In the genomic region with DNA sequence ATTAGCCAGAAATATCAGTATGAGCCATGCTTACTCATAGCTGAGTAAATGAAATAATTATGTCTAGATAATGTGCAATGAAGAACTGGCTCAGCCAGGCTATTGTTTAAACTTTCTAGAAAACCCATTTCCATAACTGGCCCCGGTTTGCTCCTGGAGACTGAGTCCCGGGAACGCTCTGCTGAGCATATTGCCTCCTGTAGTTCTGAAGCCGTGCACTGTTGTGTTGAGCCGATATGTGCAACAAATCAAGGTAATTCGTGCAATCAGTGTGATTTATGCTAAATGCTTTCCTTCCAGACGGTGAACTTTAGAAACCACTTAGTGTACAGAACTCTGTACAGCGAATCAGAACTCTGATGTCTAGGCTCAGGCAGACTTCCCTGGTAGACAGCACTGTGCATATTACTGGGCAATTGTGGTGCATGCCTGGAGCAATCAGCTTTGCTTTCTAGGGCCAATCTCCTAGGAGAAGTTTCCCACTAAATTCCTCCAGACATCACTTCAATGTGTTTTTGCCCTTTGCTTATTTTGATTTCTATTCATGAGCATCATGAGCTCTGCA, we compare ENCODE assay signal across 17 mouse cellular contexts. TPM values are rescaled to one million over a fixed set of nuclear protein-coding genes. Genes with fewer than 3 reads are reported as not detected.
DNase-seq lines count a peak whose midpoint lies in the region; ATAC-seq and TF ChIP-seq lines count a peak whose summit lies in the region.
"Had no signal": no experiment of that assay in that cellular context is flagged by ENCODE, and none has a peak within 500 bp of the region (broad histone marks: within the 10 kb centered on the region; RNA-seq: fewer than 3 reads in every experiment).

No protein-coding gene starts in this region.

- H3K4me2 ChIP-seq in forebrain, postnatal 0 days (ENCODE audit: low read depth) = no peak overlapping the region
- no peak overlapping the region for H3K4me2 ChIP-seq in forebrain, embryonic 14.5 days (ENCODE audit: low read length)
- H3K4me2 ChIP-seq in neural tube, embryonic 13.5 days = no peak overlapping the region
- H3K4me2 ChIP-seq in neural tube, embryonic 14.5 days (ENCODE audit: low read depth, low read length) = no peak overlapping the region
- H3K4me2 ChIP-seq: heart, embryonic 11.5 days; hindbrain, embryonic 14.5 days; intestine, embryonic 15.5 days had no signal

- no peak for TF ChIP-seq CTCF in forebrain, postnatal 0 days (IDR thresholded peaks at IDR 0.05; ENCODE audit: low read depth)

- H3K36me3 ChIP-seq in forebrain, postnatal 0 days (ENCODE audit: insufficient read depth) = no peaks in the 10 kb centered on the region
- no peaks in the 10 kb centered on the region for H3K36me3 ChIP-seq in forebrain, embryonic 14.5 days (ENCODE audit: control insufficient read depth, insufficient read depth, low read length)
- H3K36me3 ChIP-seq in neural tube, embryonic 13.5 days = no peaks in the 10 kb centered on the region
- no peaks in the 10 kb centered on the region for H3K36me3 ChIP-seq in neural tube, embryonic 14.5 days (ENCODE audit: control insufficient read depth, insufficient read depth, low read length)
- H3K36me3 ChIP-seq: hindbrain, embryonic 10.5 days; intestine, embryonic 15.5 days had no signal

- ATAC-seq in forebrain, postnatal 0 days = peak; percentile 63
- no peak for ATAC-seq in forebrain, embryonic 14.5 days
- peak; percentile 77 for ATAC-seq in neural tube, embryonic 13.5 days (ENCODE audit: low read depth)
- peak; percentile 63; the same call in 1 of the 2 replicates for ATAC-seq in neural tube, embryonic 14.5 days (ENCODE audit: low read depth)
- ATAC-seq: forebrain, embryonic 16.5 days; intestine, embryonic 15.5 days had no signal

- no peak overlapping the region for H3K27ac ChIP-seq in forebrain, postnatal 0 days (ENCODE audit: low read depth, low read length)
- no peak overlapping the region for H3K27ac ChIP-seq in forebrain, embryonic 14.5 days (ENCODE audit: low read depth, low read length)
- H3K27ac ChIP-seq in neural tube, embryonic 13.5 days (replicated peaks) = no peak overlapping the region
- H3K27ac ChIP-seq in neural tube, embryonic 14.5 days (ENCODE audit: low read depth, low read length) = no peak overlapping the region
- H3K27ac ChIP-seq: heart, adult 2 months; hindbrain, embryonic 10.5 days; hindbrain, embryonic 14.5 days; intestine, embryonic 15.5 days had no signal

- no peaks in the 10 kb centered on the region for H3K27me3 ChIP-seq in forebrain, postnatal 0 days (ENCODE audit: insufficient read depth, low read length)
- no peaks in the 10 kb centered on the region for H3K27me3 ChIP-seq in forebrain, embryonic 14.5 days (replicated peaks; ENCODE audit: control insufficient read depth, insufficient read depth, low read length)
- no peaks in the 10 kb centered on the region for H3K27me3 ChIP-seq in neural tube, embryonic 13.5 days
- H3K27me3 ChIP-seq in neural tube, embryonic 14.5 days (ENCODE audit: control insufficient read depth, insufficient read depth, low read length) = no peaks in the 10 kb centered on the region
- H3K27me3 ChIP-seq: intestine, embryonic 15.5 days had no signal

- 60% methylated on average over 8 of the region's 8 CpGs for WGBS in forebrain, postnatal 0 days
- 72% methylated on average over 8 of the region's 8 CpGs for WGBS in forebrain, embryonic 14.5 days
- 35% methylated on average over 8 of the region's 8 CpGs for WGBS in neural tube, embryonic 13.5 days
- 34% methylated on average over 8 of the region's 8 CpGs for WGBS in neural tube, embryonic 14.5 days

- H3K9ac ChIP-seq in forebrain, postnatal 0 days = no peak overlapping the region
- H3K9ac ChIP-seq in forebrain, embryonic 14.5 days (ENCODE audit: low read length) = no peak overlapping the region
- H3K9ac ChIP-seq in neural tube, embryonic 13.5 days = no peak overlapping the region
- no peak overlapping the region for H3K9ac ChIP-seq in neural tube, embryonic 14.5 days (replicated peaks; ENCODE audit: low read depth, low read length)
- H3K9ac ChIP-seq: hindbrain, embryonic 14.5 days; intestine, embryonic 15.5 days had no signal

- H3K9me3 ChIP-seq in forebrain, postnatal 0 days (ENCODE audit: low read length) = no peaks in the 10 kb centered on the region
- no peaks in the 10 kb centered on the region for H3K9me3 ChIP-seq in forebrain, embryonic 14.5 days (replicated peaks; ENCODE audit: control insufficient read depth, low read length)
- no peaks in the 10 kb centered on the region for H3K9me3 ChIP-seq in neural tube, embryonic 13.5 days
- H3K9me3 ChIP-seq in neural tube, embryonic 14.5 days (ENCODE audit: control insufficient read depth, low read length) = no peaks in the 10 kb centered on the region
- H3K9me3 ChIP-seq: hindbrain, embryonic 10.5 days; intestine, embryonic 15.5 days had no signal

- DNase-seq in forebrain, postnatal 0 days = no peak
- no peak for DNase-seq in forebrain, embryonic 14.5 days (ENCODE audit: low spot score)
- no peak for DNase-seq in neural tube, embryonic 10.5 days (ENCODE audit: extremely low spot score, low spot score)
- no peak for DNase-seq in layer of hippocampus, postnatal 10 days (ENCODE audit: low spot score in 2 of 2)
- DNase-seq: adrenal gland, postnatal 10 days; cerebellum, adult 11-12 months; cerebellum, adult 9-10 months; cerebellum, postnatal 25 days; gastrocnemius, postnatal 10 days; heart, adult 2 months had no signal

- no peaks in the 10 kb centered on the region for H3K4me1 ChIP-seq in forebrain, postnatal 0 days (ENCODE audit: insufficient read depth)
- no peaks in the 10 kb centered on the region for H3K4me1 ChIP-seq in forebrain, embryonic 14.5 days (ENCODE audit: control insufficient read depth, insufficient read depth, low read length)
- H3K4me1 ChIP-seq in neural tube, embryonic 13.5 days (replicated peaks) = 0 out of 2 replicates have a peak, but pooled peaks cover 7% of the 10 kb centered on the region
- 0 out of 2 replicates have a peak, but pooled peaks cover 2% of the 10 kb centered on the region for H3K4me1 ChIP-seq in neural tube, embryonic 14.5 days (ENCODE audit: control insufficient read depth, insufficient read depth, low read length)
- H3K4me1 ChIP-seq: hindbrain, embryonic 10.5 days; intestine, embryonic 15.5 days had no signal

- no peak overlapping the region for H3K4me3 ChIP-seq in forebrain, postnatal 0 days (ENCODE audit: low read depth, low read length)
- no peak overlapping the region for H3K4me3 ChIP-seq in forebrain, embryonic 14.5 days (ENCODE audit: low read depth, low read length)
- no peak overlapping the region for H3K4me3 ChIP-seq in neural tube, embryonic 13.5 days
- H3K4me3 ChIP-seq in neural tube, embryonic 14.5 days (ENCODE audit: low read depth, low read length) = no peak overlapping the region
- H3K4me3 ChIP-seq: heart, adult 2 months; hindbrain, embryonic 10.5 days; intestine, embryonic 15.5 days had no signal

RNA-seq across cellular contexts. Expression of a gene that starts 19.8 kb away (rescaled TPM):
- total RNA-seq in forebrain, postnatal 0 days (2014; rRNA removed) = 20.4 and 25.4 TPM in 2 replicates
- polyA plus RNA-seq in forebrain, postnatal 0 days (2015; fragmentation: Nextera tagmentation; extraction: Ambion mirVana) = 7.5 and 8.0 TPM in 2 replicates
- polyA plus RNA-seq in forebrain, embryonic 14.5 days (2014; fragmentation: Nextera tagmentation; extraction: Ambion mirVana) = 11.9 and 12.5 TPM in 2 replicates
- polyA plus RNA-seq in neural tube, embryonic 13.5 days (2015; fragmentation: Nextera tagmentation; extraction: Ambion mirVana) = 11.4 and 11.8 TPM in 2 replicates
- 13.6 and 18.0 TPM in 2 replicates for polyA plus RNA-seq in neural tube, embryonic 14.5 days (2014; fragmentation: Nextera tagmentation; extraction: Ambion mirVana)
- total RNA-seq in layer of hippocampus, postnatal 10 days (2021) = 10 to 100 TPM; 17.8 to 19.3 TPM

RNA-seq across cellular contexts. Expression of a gene that starts 43.9 kb away (rescaled TPM):
- 368 and 440 TPM in 2 replicates for total RNA-seq in forebrain, postnatal 0 days (2014; rRNA removed)
- polyA plus RNA-seq in forebrain, postnatal 0 days (2015; fragmentation: Nextera tagmentation; extraction: Ambion mirVana) = 263 and 321 TPM in 2 replicates
- 233 and 285 TPM in 2 replicates for polyA plus RNA-seq in forebrain, embryonic 14.5 days (2014; fragmentation: Nextera tagmentation; extraction: Ambion mirVana)
- 273 and 274 TPM in 2 replicates for polyA plus RNA-seq in neural tube, embryonic 13.5 days (2015; fragmentation: Nextera tagmentation; extraction: Ambion mirVana)
- polyA plus RNA-seq in neural tube, embryonic 14.5 days (2014; fragmentation: Nextera tagmentation; extraction: Ambion mirVana) = 256 and 280 TPM in 2 replicates
- total RNA-seq in layer of hippocampus, postnatal 10 days (2021) = 100 to 1,000 TPM; 220 to 264 TPM
